10 mouse cellular contexts compared by ENCODE assay signal in genomic region chr15:12887206-12887605, GRCm38 (mm10).
"Had no signal": no experiment of that assay in that cellular context is flagged by ENCODE, and none has a peak within 500 bp of the region (broad histone marks: within the 10 kb centered on the region; RNA-seq: fewer than 3 reads in every experiment).

No protein-coding gene starts in this region.

- DNase-seq: lung, adult 2 months; lung, postnatal 14 days; lung, postnatal 36 days; right cerebral cortex, postnatal 14 days; thymus, adult 18-20 months; thymus, postnatal 14 days; thymus, postnatal 36 days had no signal

- ATAC-seq: lung, postnatal 0 days; midbrain, embryonic 13.5 days; midbrain, embryonic 15.5 days had no signal
